Mouse (Mus musculus) cerebellum, postnatal 10 days (tissue): ENCODE data around the gene Bcas3.

Experiments
- DNase-seq, 2 experiments: peaks; one replicate each; pipeline ENCODE4 v3.0.0; 2021; ENCODE audit warnings: mixed read lengths in 2 of 2

The Bcas3 gene

DNA sequence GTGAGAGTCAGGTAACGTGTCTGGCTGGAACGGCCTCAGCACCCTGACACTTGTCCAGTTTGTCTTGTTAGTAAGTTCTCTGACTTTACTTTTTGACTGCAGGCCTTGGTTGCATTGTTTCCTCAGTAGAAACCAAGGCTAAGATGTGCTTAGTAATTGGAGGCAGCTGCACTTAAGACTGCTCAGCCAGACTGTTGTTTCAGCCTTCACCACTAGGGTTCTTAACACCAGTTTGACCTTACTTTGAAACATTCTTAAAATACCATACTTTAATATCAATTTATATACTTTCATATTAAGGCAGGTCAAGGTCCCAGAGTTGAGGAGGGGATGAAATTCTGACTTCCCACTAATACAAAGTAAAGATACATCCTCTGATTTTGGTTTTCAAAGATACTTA lies 273.9 kb downstream of the Bcas3 start:
- DNase-seq, result no peak

DNA sequence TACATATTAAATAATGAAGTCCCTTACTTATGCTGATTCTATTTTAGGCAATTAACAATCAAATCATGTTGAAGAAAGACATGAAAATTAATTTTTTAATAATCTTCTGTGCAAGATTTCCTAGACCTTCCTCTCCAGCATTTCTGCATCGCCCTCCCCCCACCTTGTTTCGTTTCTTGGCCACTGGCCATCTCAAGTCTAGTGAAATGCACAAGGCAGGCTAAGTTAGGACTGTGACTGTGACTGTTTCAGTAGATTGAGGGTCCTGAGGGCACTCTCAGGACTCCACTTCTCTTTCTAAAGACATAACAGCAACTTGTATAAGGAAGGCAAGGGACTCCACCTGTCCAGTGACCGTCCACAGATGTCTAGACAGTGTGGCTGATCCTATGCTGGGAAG lies 274.4 kb downstream of the Bcas3 start:
- peak in 1 of 2 experiments; percentile 28 for DNase-seq

DNA sequence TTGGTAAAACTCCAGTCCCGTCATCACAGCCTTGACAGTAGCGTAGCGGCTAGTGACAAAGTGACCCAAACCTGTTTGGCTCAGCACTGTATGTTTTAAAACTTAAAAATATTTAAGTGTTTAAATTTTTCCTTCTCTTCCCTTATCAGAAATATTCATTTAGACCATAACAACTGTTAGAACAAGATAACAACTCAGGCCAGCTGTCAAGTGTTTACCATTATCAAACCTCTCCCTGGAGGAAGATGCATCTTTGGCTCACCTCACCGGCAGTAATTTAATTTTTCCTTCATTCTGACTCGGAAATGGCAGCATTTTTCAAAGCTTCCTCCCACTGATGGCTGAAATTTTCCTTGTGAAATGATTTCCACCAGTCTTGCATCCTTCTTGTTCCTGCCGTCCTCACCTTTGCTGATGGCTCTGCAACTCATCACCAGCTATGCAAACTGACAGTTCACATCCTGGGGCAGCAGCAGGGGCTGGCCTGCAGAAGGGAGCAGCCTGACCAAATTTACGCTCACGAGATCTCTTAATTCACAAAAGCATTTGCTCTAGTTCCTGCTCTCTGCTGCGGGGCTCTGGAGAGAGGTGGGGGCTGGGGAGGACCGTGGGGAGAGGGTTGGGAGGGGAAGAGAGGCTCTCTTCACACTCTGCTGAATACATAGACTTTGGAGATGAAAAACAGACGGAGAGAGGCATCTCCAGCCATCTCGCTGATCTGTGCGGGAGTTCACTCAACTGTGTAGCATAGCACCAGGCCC lies 275.5 kb downstream of the Bcas3 start:
- peak; percentile 61 to 64 for DNase-seq

DNA sequence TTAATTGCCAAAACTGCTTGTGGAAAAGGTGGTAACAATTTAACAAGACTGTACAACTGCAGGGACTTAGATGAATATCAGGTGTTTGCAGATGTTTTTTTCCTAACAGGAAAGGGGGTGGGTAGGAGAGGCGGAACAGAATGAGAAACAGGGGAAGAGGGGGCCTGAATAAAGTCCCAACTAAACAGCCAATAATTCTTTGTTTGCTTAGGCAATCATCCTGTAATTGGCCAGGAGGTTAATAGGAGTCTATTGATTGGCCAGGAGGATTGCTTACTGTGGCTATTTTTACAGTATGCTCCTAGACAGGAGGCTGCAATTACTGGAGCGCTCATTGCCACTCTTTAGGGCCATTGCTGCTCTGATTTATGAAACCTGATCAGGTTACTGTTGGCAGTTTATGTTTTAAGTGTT lies 279.6 kb downstream of the Bcas3 start:
- no peak for DNase-seq

DNA sequence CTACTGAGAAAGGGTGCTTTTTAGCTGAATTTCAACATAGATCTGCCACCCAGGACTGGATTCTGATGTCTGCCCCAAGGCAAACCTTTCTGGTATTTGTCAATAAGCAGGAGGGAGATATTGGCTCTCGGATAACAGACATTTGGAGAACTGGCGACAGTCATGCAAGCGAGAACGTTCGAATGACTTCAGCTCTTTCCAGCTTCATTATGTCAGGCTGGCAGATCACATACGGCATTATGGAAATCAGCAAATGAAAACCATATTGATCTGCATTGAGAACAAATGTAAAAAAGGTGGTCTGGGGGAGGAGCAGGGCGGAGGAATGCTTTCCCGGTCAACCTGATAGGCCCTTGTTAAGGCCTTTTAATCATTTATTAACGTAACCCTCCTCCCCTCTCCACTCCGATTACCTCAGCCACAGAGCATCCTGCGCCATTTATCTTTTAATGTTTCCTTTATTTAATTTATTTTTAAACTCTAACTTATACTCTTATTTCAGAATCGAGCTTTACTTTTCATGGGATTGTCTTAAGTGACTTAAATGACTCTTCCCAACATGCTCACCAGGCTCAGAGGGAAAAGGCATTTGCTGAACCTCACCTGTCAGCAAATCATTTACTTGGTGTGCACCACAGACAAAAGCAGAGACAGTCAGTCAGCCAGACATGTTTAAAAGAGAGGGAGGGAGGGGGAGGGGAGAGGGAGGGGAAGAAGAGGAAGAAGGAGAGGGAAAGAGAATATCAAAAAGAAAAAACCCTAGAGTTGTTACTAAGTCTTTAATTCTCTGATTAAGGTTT lies 285.9 kb downstream of the Bcas3 start:
- no peak for DNase-seq

DNA sequence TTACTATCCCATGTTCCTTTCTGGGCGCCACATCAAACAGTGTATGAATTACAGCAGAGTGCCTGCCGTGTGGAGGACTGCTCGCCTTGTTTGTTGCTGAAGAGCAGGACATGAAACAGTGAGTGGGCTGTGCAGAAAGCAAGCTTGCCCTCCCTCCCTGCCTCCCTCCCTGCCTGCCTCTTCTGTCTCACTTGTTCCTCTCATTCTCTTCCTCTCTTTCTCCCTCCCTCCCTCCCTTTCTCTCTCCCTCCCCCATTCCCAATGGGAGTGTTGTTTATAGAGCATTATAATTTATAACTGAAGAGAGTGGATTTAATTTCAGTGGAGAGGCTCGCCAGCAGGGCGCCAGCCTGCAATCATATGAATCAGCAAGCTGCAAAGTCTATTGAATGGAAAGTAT lies 287.7 kb downstream of the Bcas3 start:
- DNase-seq, result no peak

DNA sequence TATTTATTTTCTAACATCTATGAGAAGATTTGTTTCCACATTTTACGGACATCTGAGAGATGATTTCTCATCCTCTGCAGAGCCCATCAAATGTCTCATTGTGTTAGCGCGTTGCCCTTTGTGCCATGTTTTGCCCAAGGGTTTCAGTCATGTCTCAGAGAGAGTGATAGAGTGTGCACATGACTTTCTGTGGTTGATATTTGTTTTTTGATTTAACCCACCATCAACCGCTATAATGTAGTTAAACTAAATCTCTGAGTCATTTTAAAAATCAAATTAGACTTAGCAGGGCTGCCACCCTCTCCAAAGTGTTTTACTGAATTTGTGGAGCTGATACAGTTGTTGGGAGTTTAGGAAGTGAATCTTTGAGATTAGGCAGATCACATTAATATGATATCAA lies 288.5 kb downstream of the Bcas3 start:
- DNase-seq, result no peak

DNA sequence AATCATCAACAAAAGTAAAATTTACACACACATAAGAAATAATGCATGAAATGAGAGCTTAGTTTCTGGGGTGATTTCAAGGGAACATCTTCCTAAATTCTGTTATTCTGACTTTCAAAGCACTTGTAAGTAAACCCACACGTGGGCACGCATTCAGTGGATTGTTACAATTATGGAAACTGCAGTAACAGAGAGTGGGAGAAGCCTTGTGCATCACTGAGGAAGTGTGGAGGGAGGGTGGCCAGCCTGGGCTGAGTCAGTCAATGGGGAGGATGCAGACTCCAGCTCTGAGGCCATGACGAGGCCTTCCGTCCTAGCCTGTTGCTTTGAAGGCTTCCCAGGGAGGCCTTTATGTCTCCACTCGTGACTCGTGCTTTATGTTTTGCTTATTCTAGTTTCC lies 289.6 kb downstream of the Bcas3 start:
- DNase-seq, result no peak

DNA sequence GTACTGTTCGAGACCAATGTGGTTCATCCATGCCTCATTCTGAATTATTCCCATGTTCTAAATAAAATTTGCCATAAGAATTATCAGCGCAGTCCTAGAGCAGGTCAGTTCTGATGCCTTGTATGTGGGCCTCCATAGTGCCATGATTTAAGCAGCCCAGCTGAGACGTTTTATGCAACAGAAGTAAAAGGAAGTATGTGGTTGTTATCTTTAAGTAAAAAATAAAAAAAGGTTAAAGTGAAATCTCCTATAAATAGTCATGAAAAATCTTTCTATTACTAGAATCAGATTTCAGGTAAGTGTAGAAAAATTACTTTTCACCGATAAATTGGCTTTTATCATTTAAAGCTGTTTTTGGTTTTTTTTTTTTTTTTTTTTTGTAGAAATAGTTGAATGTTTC lies 290.1 kb downstream of the Bcas3 start:
- DNase-seq, result no peak

DNA sequence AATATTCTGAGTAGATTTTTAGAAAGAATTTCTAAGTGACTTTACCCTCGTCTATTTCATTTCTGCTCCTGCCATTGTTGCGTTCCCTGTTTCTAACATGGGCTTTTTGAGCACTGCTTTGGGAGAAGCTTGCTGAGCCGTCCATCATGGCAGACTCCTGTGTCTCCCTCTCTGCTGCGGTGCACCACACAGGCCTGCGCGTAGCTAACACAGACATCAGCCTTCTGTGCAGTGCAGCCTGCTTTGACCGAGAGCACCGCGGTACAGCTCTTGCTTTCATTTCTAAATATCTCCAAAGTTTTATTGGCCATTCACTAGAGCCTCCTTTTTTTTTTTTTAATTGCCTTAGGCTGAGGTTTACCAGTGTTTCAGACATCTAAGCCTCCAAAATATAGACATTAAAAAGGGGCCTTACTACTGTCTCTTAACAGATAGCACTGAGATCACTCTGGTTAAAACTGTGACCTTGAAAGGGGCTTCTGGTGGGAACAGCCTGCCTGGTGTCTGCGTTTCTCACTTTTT lies 290.6 kb downstream of the Bcas3 start:
- no peak for DNase-seq

DNA sequence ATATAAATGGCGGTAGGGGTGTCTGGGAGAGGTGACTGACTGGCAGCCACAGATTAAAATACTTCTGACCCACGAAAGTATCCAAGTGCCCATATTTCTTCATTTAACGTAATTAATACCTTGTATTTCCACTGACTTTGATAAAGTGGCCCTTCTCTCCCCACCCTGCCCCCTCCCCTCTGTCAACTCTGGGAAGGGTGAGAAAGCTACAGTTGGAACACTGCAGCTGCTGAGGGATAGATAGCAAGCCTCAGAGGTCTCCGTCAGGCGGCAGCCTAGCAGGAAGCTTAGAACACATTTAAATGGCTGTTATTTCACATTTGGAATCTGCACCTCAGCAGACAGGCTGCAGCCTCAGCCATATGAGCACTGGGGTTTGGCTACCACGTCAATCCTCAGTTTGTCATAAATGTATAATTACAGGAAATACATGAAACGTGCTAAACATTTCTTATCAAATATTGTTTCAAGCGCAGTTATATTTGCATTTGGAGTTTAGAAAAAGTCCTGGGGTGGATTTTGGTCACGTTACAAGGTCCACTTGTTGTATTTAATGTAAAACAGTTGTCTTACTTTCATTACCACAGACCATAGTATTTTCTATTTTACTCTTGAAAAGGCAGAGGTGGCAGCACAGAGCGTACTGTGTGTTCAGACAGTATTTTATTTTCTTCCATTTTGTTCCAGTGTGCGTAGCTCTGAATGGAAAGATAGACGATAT lies 291.2 kb downstream of the Bcas3 start:
- DNase-seq, result no peak

DNA sequence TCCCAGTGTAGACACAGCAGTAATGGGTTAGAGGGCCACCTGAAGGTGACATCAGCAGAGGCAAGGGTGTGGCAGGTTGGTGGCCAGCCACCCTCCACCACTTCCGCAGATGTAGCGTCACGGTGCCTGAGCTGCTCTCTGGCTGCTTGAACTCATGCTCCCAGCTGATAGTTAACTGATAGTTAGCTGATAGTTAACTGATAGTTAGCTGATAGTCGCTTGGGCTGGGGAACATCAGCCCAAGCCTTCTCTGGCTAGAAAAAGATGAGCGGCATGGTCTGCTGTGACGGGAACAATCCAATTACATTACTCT lies 291.7 kb downstream of the Bcas3 start:
- no peak for DNase-seq

DNA sequence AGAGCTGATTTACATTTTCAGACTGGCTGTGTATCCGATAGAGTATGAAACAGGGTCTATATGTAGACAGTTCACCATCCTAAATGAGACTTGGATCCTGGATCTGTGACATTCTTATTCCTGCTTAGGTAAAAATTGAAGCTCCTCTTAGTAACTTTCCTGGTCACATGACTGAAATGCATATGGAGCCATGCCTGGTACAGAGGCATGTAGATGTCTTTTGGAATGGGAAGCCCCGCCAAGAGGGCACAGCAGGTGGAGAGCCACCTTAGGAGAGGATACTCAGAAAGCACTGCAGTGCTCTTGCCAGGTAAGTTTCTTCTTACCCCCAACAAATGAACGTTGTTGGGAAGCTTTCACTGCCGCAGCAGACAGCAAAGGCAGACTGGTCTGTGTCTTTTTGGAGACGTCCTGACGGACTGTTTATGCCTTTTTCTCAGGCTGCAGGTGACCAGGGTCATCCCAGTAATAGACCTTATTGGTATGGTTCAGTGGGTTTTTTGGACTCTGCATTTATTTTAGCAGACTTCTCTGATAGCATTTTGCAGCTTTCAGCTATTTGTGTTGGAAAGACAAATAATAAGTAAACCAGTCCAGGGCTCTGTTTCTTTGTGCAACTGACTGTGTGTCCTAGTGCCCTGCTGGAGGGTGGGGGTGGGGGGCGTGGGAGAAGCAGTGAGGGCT lies 292.3 kb downstream of the Bcas3 start:
- DNase-seq, result no peak

DNA sequence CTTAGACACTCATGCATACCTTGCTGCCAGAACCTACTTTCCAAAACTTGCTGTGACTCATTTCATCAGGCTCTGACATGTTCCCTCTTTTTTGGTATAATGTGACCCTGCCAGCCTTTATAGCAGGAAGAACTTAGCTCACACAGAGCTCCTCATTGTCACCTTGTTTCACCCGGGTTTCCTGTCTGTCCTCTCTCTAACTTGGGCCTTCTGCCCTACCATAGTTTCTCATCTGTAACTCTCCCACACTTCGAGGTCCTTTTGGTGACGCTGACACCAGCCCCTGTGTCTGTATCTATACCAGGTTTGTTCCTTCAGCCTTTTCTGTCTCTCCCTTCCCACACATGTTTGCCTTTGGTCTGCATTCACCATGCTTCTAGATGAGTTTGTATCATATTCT lies 295.9 kb downstream of the Bcas3 start:
- no peak for DNase-seq

DNA sequence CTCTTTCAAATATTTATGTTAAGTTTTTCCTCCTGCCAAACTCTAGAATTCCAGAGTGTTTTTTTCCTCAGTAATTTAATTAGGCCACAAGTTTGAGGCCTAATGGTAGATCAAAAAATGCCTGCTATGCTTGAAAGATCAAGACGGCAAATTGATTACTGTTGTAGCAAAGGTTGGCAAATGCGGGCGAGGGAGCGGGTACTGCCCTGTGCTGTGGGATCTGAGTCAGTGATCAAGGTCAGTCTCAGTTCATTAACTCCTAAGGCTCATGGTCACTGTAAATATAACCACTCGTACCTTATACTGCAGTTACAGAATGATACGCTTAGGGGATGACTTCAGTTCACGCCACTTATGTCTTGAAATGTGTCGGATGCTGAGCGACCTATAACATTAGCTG lies 296.4 kb downstream of the Bcas3 start:
- DNase-seq, result no peak

DNA sequence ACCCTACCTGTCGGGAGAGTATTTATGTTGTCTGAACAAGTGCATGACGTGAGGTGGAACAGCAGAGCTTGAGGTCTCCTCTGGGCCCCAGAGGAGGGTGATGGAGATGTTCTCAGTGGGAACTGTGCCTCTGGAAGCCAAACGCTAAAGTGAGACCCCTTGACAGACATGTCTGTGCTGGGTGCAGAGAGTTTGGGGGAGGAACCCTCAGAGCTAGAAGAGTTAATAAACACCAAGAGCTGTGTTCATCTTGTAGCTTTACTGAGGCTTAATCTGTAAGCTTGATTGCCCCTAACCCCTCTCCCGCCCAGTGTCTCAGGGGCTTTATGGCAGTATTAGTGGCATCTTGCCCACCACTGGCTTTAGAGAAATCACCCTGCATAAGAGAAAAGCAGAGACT lies 304.5 kb downstream of the Bcas3 start:
- no peak for DNase-seq

DNA sequence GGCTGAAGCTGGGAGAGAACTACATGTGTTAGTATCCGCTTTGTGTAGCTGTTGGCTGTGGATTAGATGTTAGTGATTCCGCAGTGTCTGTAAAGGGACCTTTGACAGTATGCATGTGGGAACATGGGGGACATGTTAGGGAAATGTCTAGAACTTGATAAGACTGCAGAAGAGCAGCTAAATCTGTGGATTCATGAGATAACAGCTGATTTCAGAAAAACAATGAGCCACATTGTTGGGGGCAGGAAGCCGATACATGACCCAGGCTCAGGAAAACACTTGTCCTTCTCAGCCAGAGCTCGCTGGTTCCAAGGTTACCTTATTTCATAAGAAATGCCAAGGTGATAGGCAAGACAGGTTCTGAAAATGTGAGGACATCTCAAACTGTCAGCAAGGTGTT lies 307.3 kb downstream of the Bcas3 start:
- DNase-seq, result no peak

DNA sequence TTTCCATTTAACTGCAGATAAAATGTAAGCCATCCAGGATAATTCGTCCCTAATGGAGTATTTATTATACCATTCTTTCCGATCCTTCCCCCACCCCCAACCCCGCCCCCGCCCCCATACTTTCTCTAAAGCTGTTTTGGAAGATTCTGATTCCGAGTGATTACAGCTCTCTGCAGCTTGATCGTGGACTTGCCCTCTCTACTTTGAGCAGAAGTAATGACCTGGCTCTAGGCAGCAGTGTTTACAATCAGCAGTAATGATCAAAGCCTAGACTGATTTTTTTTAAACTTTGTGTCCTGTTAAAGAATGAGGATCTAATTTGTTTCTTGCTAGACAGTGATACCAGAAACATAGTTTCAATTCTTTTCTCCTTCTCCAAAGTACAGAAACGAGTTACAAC lies 314.2 kb downstream of the Bcas3 start:
- DNase-seq, result no peak

DNA sequence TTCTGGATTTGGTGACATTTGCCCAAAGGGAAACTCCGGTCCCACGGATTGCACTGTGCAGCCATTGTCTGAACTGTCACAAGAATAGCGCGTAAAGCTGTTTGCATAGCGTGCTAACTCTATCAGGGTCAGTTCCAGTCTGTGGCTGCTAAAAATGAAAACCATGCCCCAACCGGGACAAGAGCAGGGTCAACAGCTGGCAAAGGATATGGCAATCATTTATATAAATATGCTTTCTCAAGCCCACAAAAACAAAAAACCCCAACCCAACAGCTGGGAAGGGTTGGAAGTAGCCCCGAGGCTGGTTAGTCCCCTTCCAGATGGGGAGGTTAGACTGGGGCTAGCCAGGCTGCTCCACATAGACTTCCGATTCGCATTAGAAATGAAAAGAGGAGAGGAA lies 314.8 kb downstream of the Bcas3 start:
- no peak for DNase-seq

DNA sequence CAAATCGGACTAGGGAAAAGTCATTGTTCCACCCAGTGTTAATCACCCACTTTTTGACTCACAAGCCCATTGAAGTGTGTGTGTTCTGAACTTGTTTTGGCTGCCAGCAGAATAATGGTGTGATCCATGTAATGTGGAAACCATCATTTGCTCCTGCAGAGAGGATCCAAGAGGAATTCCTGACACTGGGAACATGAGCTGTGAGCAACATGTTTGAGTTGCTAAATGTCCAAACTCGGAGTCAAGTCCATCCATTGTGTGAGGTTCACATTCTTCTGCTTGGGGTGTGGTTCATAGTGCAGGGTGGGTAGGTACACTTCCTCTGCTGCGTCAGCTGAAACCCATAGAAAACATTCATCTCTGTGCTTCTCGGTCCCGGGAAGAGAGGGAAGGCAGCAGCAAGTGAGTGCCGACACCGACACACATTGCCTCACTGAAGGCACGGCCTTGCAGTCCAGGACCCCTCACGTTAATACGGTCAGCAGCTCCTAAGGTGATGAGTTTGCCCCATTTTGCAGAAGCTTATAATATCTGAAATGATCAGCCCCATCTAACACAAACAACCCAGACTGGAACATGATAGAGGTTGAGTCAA lies 320.0 kb downstream of the Bcas3 start:
- no peak for DNase-seq

DNA sequence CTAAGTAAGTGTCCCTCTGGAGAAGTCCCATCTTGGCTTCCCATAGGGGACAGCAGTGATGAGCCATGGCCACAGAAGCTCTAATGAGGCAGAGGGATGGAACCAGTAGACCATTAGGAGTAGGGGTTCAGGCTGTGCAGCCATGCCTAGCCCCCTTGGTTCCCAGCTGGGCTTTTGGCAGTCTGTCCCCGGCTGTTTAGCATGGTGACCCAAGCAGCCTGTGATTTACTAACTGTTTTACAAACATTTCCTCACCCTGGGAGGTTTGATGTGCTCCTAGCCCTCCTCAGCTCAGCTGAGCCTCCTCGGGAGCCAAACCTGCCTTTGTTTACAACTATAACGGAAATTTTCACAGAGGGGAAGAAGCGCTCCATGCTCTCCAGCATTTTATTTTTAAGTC lies 322.3 kb downstream of the Bcas3 start:
- peak; percentile 41 to 63 for DNase-seq

DNA sequence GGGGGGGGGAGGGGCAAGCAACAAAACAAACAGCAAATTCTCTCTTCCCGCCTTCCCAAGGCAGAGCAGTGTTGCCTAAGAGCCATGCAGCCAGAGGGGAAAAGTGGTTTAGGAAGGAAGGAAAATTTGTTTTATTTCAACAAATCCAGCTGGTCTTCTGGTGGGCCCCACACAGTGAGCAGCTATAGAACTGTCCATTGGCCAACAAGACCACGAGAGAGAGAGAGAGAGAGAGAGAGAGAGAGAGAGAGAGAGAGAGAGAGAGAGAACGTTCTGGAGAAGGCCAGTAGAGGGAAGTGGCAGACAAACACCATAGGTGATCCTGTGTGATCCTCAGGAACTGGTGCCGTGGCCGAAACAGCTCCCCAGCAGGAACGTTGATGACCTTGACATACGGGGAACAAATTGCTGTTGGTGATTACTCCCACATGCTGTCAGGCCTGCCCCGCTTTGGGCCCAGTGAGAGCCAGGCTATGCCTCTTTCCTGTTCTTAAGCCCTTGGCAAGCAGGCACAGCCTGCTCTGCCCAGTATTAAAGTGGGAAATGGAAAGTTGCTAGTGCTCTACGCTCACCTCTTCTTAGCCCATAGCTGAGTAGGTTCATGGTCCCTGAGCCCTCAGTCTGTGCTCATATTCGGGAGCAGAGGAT lies 323.5 kb downstream of the Bcas3 start:
- peak in 1 of 2 experiments; percentile 14 for DNase-seq
